Mouse (Mus musculus): ENCODE measurements around the gene Mepe. TPM values are rescaled to one million over a fixed set of nuclear protein-coding genes. Genes with fewer than 3 reads are reported as not detected.

Gene Mepe
- polyA plus RNA-seq, 1 experiment from 2014 or later, result not detected

- 80% methylated on average over 4 of the region's 4 CpGs for WGBS
- Histone ChIP-seq H3K27me3 (ENCODE audit: control insufficient read depth, insufficient read depth, low read depth, low read length) (no peaks in the 10 kb centered on the region), H3K4me2 (ENCODE audit: low read depth, low read length) (no peak overlapping the region), H3K4me1 (replicated peaks; ENCODE audit: control insufficient read depth, insufficient read depth, low read length) (peaks cover 14% of the 10 kb centered on the region), H3K27ac (ENCODE audit: low read length) (no peak overlapping the region), H3K4me3 (ENCODE audit: low read length) (no peak overlapping the region), H3K36me3 (ENCODE audit: control insufficient read depth, insufficient read depth, low read length) (no peaks in the 10 kb centered on the region), H3K9ac (ENCODE audit: low read length) (no peak overlapping the region), H3K9me3 (ENCODE audit: control insufficient read depth, low read length) (no peaks in the 10 kb centered on the region)
- ATAC-seq (ENCODE audit: low read depth), result peak; percentile 50
These were observed 48.6 kb downstream of the Mepe start for GRCm38 (mm10) chr5:104373648-104374307.

DNA sequence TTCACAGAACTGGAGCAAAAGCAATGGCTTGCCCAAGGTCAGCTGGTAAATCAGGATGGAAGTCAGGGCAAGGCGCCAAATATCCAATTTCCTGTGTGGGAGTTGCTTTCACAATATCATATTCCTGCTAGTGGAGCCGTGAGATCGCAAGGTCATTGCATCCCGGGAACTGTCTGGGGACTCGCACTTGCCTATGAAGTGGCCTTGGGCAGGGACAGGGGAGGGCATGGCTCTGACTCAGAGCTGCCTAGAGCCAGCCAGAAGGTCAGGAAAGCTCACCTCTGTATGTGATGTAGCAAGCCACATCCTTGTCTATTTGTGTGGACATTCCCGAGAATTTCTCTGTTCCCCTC, 49.2 kb downstream of the Mepe start:
- H3K9me3 ChIP-seq (ENCODE audit: control insufficient read depth, low read length), result no peaks in the 10 kb centered on the region
- no peaks in the 10 kb centered on the region for H3K36me3 ChIP-seq (ENCODE audit: control insufficient read depth, insufficient read depth, low read length)
- peak; percentile 89 for ATAC-seq (ENCODE audit: low read depth)
- H3K27ac ChIP-seq (ENCODE audit: low read length), result peak overlapping the region; percentile 57; the same call in 1 of the 2 replicates
- H3K9ac ChIP-seq (ENCODE audit: low read length), result no peak overlapping the region
- WGBS, result 23% methylated on average over 6 of the region's 6 CpGs
- H3K27me3 ChIP-seq (ENCODE audit: control insufficient read depth, insufficient read depth, low read depth, low read length), result no peaks in the 10 kb centered on the region
- no peak overlapping the region for H3K4me2 ChIP-seq (ENCODE audit: low read depth, low read length)
- peaks cover 14% of the 10 kb centered on the region for H3K4me1 ChIP-seq (replicated peaks; ENCODE audit: control insufficient read depth, insufficient read depth, low read length)
- no peak overlapping the region for H3K4me3 ChIP-seq (ENCODE audit: low read length)

DNA sequence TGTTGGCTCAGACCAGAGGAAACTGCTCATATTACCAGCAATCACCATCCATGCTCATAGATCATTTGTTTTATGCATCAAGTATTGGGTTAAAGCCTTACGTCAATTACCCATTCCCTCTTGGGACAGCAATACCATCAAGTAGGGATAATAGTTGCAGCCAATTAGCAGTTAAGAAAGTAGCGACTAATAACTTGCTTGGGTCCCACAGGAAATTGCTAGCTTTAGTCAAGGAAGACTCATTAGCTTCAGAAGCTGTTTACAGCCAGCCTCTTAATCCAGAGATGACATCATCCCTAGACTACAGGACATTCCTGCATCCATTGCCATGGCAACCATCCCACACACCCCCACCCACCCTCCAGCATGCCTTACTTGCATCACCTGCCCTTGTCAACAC, 50.0 kb downstream of the Mepe start:
- Histone ChIP-seq H3K9ac (ENCODE audit: low read length) (no peak overlapping the region), H3K4me3 (ENCODE audit: low read length) (no peak overlapping the region), H3K27ac (ENCODE audit: low read length) (no peak overlapping the region), H3K4me2 (ENCODE audit: low read depth, low read length) (no peak overlapping the region), H3K36me3 (ENCODE audit: control insufficient read depth, insufficient read depth, low read length) (no peaks in the 10 kb centered on the region), H3K27me3 (ENCODE audit: control insufficient read depth, insufficient read depth, low read depth, low read length) (no peaks in the 10 kb centered on the region), H3K9me3 (ENCODE audit: control insufficient read depth, low read length) (no peaks in the 10 kb centered on the region), H3K4me1 (replicated peaks; ENCODE audit: control insufficient read depth, insufficient read depth, low read length) (peaks cover 14% of the 10 kb centered on the region)
- no peak for ATAC-seq (ENCODE audit: low read depth)
- 63% methylated on average over 2 of the region's 2 CpGs for WGBS

DNA sequence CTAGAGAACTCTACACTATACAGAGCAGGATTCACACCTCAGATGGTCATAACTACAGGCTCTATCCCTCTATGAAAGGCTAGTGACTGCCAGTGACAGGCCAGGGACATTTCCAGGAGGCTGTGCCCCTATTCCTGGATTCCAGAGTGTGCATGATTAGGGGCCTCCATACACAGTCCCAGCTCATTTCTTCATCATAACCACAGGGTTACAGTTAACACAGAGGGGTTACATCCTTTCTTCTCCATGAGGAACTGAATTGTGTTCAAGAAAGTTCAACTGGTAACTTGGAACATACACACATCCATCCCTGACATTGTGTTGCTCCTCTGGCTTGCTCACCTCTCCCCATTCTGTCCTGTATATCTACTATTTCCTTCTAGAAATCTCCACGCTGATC, 51.8 kb downstream of the Mepe start:
- Histone ChIP-seq H3K27ac (ENCODE audit: low read length) (no peak overlapping the region), H3K27me3 (ENCODE audit: control insufficient read depth, insufficient read depth, low read depth, low read length) (no peaks in the 10 kb centered on the region), H3K36me3 (ENCODE audit: control insufficient read depth, insufficient read depth, low read length) (no peaks in the 10 kb centered on the region), H3K4me1 (replicated peaks; ENCODE audit: control insufficient read depth, insufficient read depth, low read length) (peaks cover 14% of the 10 kb centered on the region), H3K4me3 (ENCODE audit: low read length) (no peak overlapping the region), H3K9me3 (ENCODE audit: control insufficient read depth, low read length) (no peaks in the 10 kb centered on the region), H3K4me2 (ENCODE audit: low read depth, low read length) (no peak overlapping the region), H3K9ac (ENCODE audit: low read length) (no peak overlapping the region)
- ATAC-seq (ENCODE audit: low read depth), result no peak
- WGBS, result 80% methylated on average over 1 of the region's 1 CpGs

DNA sequence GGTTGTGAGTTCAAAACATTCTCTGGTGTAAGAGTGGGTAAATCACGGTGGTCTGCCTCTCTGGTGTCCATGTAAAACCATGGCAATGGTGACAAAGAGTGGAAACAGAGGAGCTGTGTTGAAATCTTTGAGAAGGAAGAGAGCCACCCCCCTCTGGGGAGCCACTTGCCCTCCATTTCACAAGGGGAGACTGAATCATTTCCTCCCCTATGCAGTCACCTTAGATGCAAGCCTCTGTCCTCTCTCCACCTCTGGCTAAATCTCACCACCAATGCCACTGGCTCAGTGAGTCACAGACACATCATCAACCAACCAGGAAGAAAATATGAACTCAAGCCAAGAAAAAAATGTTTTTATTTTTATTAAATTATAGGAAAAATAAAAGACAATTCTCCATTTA, 55.4 kb downstream of the Mepe start:
- no peaks in the 10 kb centered on the region for H3K27me3 ChIP-seq (ENCODE audit: control insufficient read depth, insufficient read depth, low read depth, low read length)
- H3K4me3 ChIP-seq (ENCODE audit: low read length), result no peak overlapping the region
- WGBS, result 84% methylated on average over 1 of the region's 1 CpGs
- H3K9ac ChIP-seq (ENCODE audit: low read length), result no peak overlapping the region
- H3K36me3 ChIP-seq (ENCODE audit: control insufficient read depth, insufficient read depth, low read length), result no peaks in the 10 kb centered on the region
- no peaks in the 10 kb centered on the region for H3K9me3 ChIP-seq (ENCODE audit: control insufficient read depth, low read length)
- H3K4me1 ChIP-seq (replicated peaks; ENCODE audit: control insufficient read depth, insufficient read depth, low read length), result no peaks in the 10 kb centered on the region
- no peak overlapping the region for H3K4me2 ChIP-seq (ENCODE audit: low read depth, low read length)
- ATAC-seq (ENCODE audit: low read depth), result no peak
- H3K27ac ChIP-seq (ENCODE audit: low read length), result no peak overlapping the region

GRCm38 (mm10) chr5:104381671-104382070, 56.5 kb downstream of the Mepe start:
- 72% methylated on average over 3 of the region's 7 CpGs for WGBS
- Histone ChIP-seq H3K9me3 (ENCODE audit: control insufficient read depth, low read length) (no peaks in the 10 kb centered on the region), H3K27ac (ENCODE audit: low read length) (no peak overlapping the region), H3K36me3 (ENCODE audit: control insufficient read depth, insufficient read depth, low read length) (no peaks in the 10 kb centered on the region), H3K4me1 (replicated peaks; ENCODE audit: control insufficient read depth, insufficient read depth, low read length) (no peaks in the 10 kb centered on the region), H3K27me3 (ENCODE audit: control insufficient read depth, insufficient read depth, low read depth, low read length) (no peaks in the 10 kb centered on the region), H3K4me2 (ENCODE audit: low read depth, low read length) (no peak overlapping the region), H3K9ac (ENCODE audit: low read length) (no peak overlapping the region), H3K4me3 (ENCODE audit: low read length) (no peak overlapping the region)
- ATAC-seq (ENCODE audit: low read depth), result no peak

DNA sequence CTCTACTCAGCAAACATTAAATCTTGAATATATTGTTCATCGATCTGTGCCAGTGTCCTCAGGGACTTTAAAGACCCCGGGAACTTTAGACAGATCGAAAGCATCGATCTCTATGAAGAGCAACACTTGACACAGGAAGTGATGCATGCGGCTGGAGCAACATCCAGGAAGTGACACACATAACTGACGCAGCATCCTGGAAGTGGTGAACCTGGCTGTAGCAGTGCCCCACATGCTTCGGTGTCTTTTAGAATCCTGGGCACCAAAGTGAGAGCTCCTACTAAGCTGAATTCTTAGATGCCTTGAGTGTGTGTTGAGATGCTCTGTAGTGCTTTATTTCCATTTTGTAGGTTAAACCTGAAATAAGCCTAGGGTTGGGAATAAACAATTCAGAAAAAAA, 59.4 kb downstream of the Mepe start:
- no peak overlapping the region for H3K9ac ChIP-seq (ENCODE audit: low read length)
- H3K36me3 ChIP-seq (ENCODE audit: control insufficient read depth, insufficient read depth, low read length), result no peaks in the 10 kb centered on the region

DNA sequence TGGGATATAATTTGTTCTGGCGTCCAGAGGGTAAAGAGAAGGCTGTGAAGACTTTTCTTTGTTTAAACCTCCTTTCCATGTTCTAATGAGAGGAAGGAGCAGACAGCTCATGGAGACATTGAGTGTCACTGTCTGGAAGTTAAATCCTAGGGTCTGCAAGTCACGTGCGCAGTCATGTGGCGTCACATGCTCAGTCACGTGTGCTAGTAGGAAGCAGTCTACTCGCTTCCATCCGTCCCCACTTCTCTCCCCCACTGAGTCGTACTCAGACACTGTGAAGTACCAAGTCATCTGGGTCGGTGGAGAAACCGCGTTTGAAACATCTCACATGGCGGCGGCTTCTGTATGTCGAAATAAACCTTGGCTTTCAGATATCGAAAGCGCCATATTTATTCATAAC, 60.4 kb downstream of the Mepe start:
- no peak overlapping the region for H3K9ac ChIP-seq (ENCODE audit: low read length)
- no peak for ATAC-seq (ENCODE audit: low read depth)
- H3K36me3 ChIP-seq (ENCODE audit: control insufficient read depth, insufficient read depth, low read length), result no peaks in the 10 kb centered on the region
- H3K4me2 ChIP-seq (ENCODE audit: low read depth, low read length), result no peak overlapping the region
- H3K4me3 ChIP-seq (ENCODE audit: low read length), result no peak overlapping the region
- no peaks in the 10 kb centered on the region for H3K9me3 ChIP-seq (ENCODE audit: control insufficient read depth, low read length)
- WGBS, result 92% methylated on average over 16 of the region's 16 CpGs
- no peaks in the 10 kb centered on the region for H3K4me1 ChIP-seq (replicated peaks; ENCODE audit: control insufficient read depth, insufficient read depth, low read length)
- no peaks in the 10 kb centered on the region for H3K27me3 ChIP-seq (ENCODE audit: control insufficient read depth, insufficient read depth, low read depth, low read length)
- H3K27ac ChIP-seq (ENCODE audit: low read length), result no peak overlapping the region

More for the DNA sequence above, 59.4 kb downstream of the Mepe start:
- Histone ChIP-seq H3K27me3 (ENCODE audit: control insufficient read depth, insufficient read depth, low read depth, low read length) (no peaks in the 10 kb centered on the region), H3K4me3 (ENCODE audit: low read length) (no peak overlapping the region), H3K4me2 (ENCODE audit: low read depth, low read length) (no peak overlapping the region), H3K27ac (ENCODE audit: low read length) (no peak overlapping the region), H3K4me1 (replicated peaks; ENCODE audit: control insufficient read depth, insufficient read depth, low read length) (no peaks in the 10 kb centered on the region), H3K9me3 (ENCODE audit: control insufficient read depth, low read length) (no peaks in the 10 kb centered on the region)
- no peak for ATAC-seq (ENCODE audit: low read depth)
- 82% methylated on average over 7 of the region's 7 CpGs for WGBS

DNA sequence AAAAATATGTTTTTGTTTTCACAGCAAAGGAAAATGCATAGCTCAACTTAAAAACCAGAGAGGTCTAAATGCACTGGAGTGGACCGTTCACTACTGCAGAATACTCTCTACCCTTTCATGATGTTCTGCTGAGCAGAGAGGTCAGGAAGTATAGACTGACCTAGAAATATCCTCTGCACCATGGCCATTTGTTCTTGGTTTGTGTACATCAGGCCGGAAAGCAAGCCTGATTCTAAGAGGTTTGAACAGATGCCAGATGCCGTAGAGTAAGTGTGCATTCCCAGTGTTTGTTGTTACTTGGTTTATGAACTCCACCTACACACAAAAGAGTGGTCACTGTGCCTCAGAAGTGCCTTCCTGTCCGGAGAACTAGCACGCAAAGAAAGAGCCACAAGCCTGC, 61.8 kb downstream of the Mepe start:
- Histone ChIP-seq H3K27me3 (ENCODE audit: control insufficient read depth, insufficient read depth, low read depth, low read length) (no peaks in the 10 kb centered on the region), H3K9me3 (ENCODE audit: control insufficient read depth, low read length) (no peaks in the 10 kb centered on the region), H3K9ac (ENCODE audit: low read length) (no peak overlapping the region), H3K36me3 (ENCODE audit: control insufficient read depth, insufficient read depth, low read length) (no peaks in the 10 kb centered on the region), H3K4me3 (ENCODE audit: low read length) (no peak overlapping the region), H3K4me1 (replicated peaks; ENCODE audit: control insufficient read depth, insufficient read depth, low read length) (no peaks in the 10 kb centered on the region), H3K27ac (ENCODE audit: low read length) (no peak overlapping the region), H3K4me2 (ENCODE audit: low read depth, low read length) (no peak overlapping the region)
- ATAC-seq (ENCODE audit: low read depth), result peak; percentile 69
- 46% methylated on average over 5 of the region's 5 CpGs for WGBS
